Comparison of ENCODE assay signal across 9 mouse cellular contexts in genomic region chr17:24658017-24658758, GRCm38 (mm10). TPM values are rescaled to one million over a fixed set of nuclear protein-coding genes. Genes with fewer than 3 reads are reported as not detected.
DNase-seq lines count a peak whose midpoint lies in the region; ATAC-seq and TF ChIP-seq lines count a peak whose summit lies in the region.
"Had no signal": no experiment of that assay in that cellular context is flagged by ENCODE, and none has a peak within 500 bp of the region (broad histone marks: within the 10 kb centered on the region; RNA-seq: fewer than 3 reads in every experiment).

TSS of gene Npw (minus strand) at chr17:24658457.

- no peaks in the 10 kb centered on the region for H3K27me3 ChIP-seq in kidney, adult 2 months (replicated peaks; ENCODE audit: control insufficient read depth, insufficient read depth, low read length)
- H3K27me3 ChIP-seq in embryonic facial prominence, embryonic 15.5 days: peaks cover 30% of the 10 kb centered on the region
- peaks cover 29% of the 10 kb centered on the region for H3K27me3 ChIP-seq in intestine, embryonic 16.5 days (replicated peaks; ENCODE audit: control insufficient read depth, insufficient read depth, low read length)
- H3K27me3 ChIP-seq in megakaryocyte, embryonic 14.5 days (replicated peaks): peaks cover 61% of the 10 kb centered on the region
- no peaks in the 10 kb centered on the region; the same call in 1 of the 2 replicates for H3K27me3 ChIP-seq in stomach, postnatal 0 days (ENCODE audit: control insufficient read depth, insufficient read depth, low read length)

- TF ChIP-seq POLR2A in kidney, adult 2 months (IDR thresholded peaks at IDR 0.05; ENCODE audit: low read depth, low read length): no peak

- 0 out of 2 replicates have a peak, but pooled peaks have one; percentile 17 for ATAC-seq in embryonic facial prominence, embryonic 15.5 days (ENCODE audit: insufficient number of reproducible peaks, low FRiP score, low TSS enrichment, low read depth)
- ATAC-seq in intestine, embryonic 16.5 days: peak; percentile 59
- ATAC-seq in stomach, postnatal 0 days (ENCODE audit: low FRiP score, low TSS enrichment): peak; percentile 41

- H3K4me1 ChIP-seq in kidney, adult 2 months (ENCODE audit: control insufficient read depth, insufficient read depth, low read length): peaks cover 3% of the 10 kb centered on the region; the same call in 1 of the 2 replicates
- peaks cover 8% of the 10 kb centered on the region for H3K4me1 ChIP-seq in embryonic facial prominence, embryonic 15.5 days
- H3K4me1 ChIP-seq in intestine, embryonic 16.5 days (ENCODE audit: control insufficient read depth, insufficient read depth, low read length): peaks cover 12% of the 10 kb centered on the region
- peaks cover 19% of the 10 kb centered on the region for H3K4me1 ChIP-seq in megakaryocyte, embryonic 14.5 days
- peaks cover 6% of the 10 kb centered on the region; the same call in 1 of the 2 replicates for H3K4me1 ChIP-seq in stomach, postnatal 0 days (replicated peaks; ENCODE audit: control insufficient read depth, insufficient read depth)

- WGBS in kidney, adult 2 months: 5% methylated on average over 47 of the region's 47 CpGs
- 2% methylated on average over 47 of the region's 47 CpGs for WGBS in embryonic facial prominence, embryonic 15.5 days
- 2% methylated on average over 47 of the region's 47 CpGs for WGBS in intestine, embryonic 16.5 days
- WGBS in stomach, postnatal 0 days: 1% methylated on average over 44 of the region's 47 CpGs

- H3K36me3 ChIP-seq in kidney, adult 2 months (ENCODE audit: control insufficient read depth, insufficient read depth, low read length): no peaks in the 10 kb centered on the region
- H3K36me3 ChIP-seq in embryonic facial prominence, embryonic 15.5 days: no peaks in the 10 kb centered on the region
- H3K36me3 ChIP-seq in intestine, embryonic 16.5 days (ENCODE audit: control insufficient read depth, insufficient read depth, low read length): no peaks in the 10 kb centered on the region
- no peaks in the 10 kb centered on the region for H3K36me3 ChIP-seq in megakaryocyte, embryonic 14.5 days (replicated peaks; ENCODE audit: low read length)
- no peaks in the 10 kb centered on the region for H3K36me3 ChIP-seq in stomach, postnatal 0 days (ENCODE audit: control insufficient read depth, insufficient read depth, low read length)

- DNase-seq in kidney, adult 2 months: no peak
- DNase-seq in kidney, adult 11 months: no peak
- peak; percentile 66 for DNase-seq in stomach, postnatal 0 days (ENCODE audit: low spot score)
- DNase-seq in layer of hippocampus, adult 8-10 months (ENCODE audit: low spot score in 2 of 2): no peak
- DNase-seq in urinary bladder, postnatal 4 days (ENCODE audit: low spot score in 2 of 2): no peak

- no peak for TF ChIP-seq CTCF in kidney, adult 2 months (conservative IDR thresholded peaks at IDR 0.05; ENCODE audit: insufficient read depth, insufficient read length, low read depth, low read length)
- TF ChIP-seq CTCF in stomach, postnatal 0 days (IDR thresholded peaks at IDR 0.05; ENCODE audit: low read depth): no peak

- no peak for TF ChIP-seq EP300 in stomach, postnatal 0 days (optimal IDR thresholded peaks at IDR 0.05)

- no peaks in the 10 kb centered on the region for H3K9me3 ChIP-seq in embryonic facial prominence, embryonic 15.5 days (replicated peaks)
- no peaks in the 10 kb centered on the region for H3K9me3 ChIP-seq in intestine, embryonic 16.5 days (ENCODE audit: control insufficient read depth, low read length)
- H3K9me3 ChIP-seq in megakaryocyte, embryonic 14.5 days: no peaks in the 10 kb centered on the region
- H3K9me3 ChIP-seq in stomach, postnatal 0 days (ENCODE audit: control insufficient read depth, low read length): no peaks in the 10 kb centered on the region

- peak within 1 kb of the TSS; percentile 35 for H3K9ac ChIP-seq in embryonic facial prominence, embryonic 15.5 days
- H3K9ac ChIP-seq in intestine, embryonic 16.5 days (ENCODE audit: low read depth, low read length): peak within 1 kb of the TSS; percentile 71
- H3K9ac ChIP-seq in stomach, postnatal 0 days (ENCODE audit: low read length): peak within 1 kb of the TSS; percentile 59

- peak within 1 kb of the TSS; percentile 92 for H3K4me2 ChIP-seq in embryonic facial prominence, embryonic 15.5 days (replicated peaks)
- H3K4me2 ChIP-seq in intestine, embryonic 16.5 days (ENCODE audit: low read depth, low read length): peak within 1 kb of the TSS; percentile 92
- H3K4me2 ChIP-seq in stomach, postnatal 0 days (replicated peaks; ENCODE audit: low read depth): peak within 1 kb of the TSS; percentile 69

- H3K27ac ChIP-seq in kidney, adult 2 months (ENCODE audit: insufficient read depth, low read depth, low read length): no peak within 1 kb of the TSS
- H3K27ac ChIP-seq in embryonic facial prominence, embryonic 15.5 days (replicated peaks): no peak within 1 kb of the TSS
- no peak within 1 kb of the TSS for H3K27ac ChIP-seq in intestine, embryonic 16.5 days (ENCODE audit: low read length)
- no peak within 1 kb of the TSS for H3K27ac ChIP-seq in stomach, postnatal 0 days (replicated peaks)
- H3K27ac ChIP-seq: macrophage had no signal

- H3K4me3 ChIP-seq in kidney, adult 2 months (ENCODE audit: insufficient read depth, low read depth, low read length): peak within 1 kb of the TSS; percentile 4; the same call in 1 of the 2 replicates
- peak within 1 kb of the TSS; percentile 45 for H3K4me3 ChIP-seq in embryonic facial prominence, embryonic 15.5 days (replicated peaks)
- H3K4me3 ChIP-seq in intestine, embryonic 16.5 days (ENCODE audit: low read length): peak within 1 kb of the TSS; percentile 56
- H3K4me3 ChIP-seq in megakaryocyte, embryonic 14.5 days (replicated peaks): peak within 1 kb of the TSS; percentile 84
- peak within 1 kb of the TSS; percentile 36 for H3K4me3 ChIP-seq in stomach, postnatal 0 days (ENCODE audit: low read depth, low read length)

RNA-seq across cellular contexts. Expression of gene Npw, which starts in this region (rescaled TPM):
- polyA plus RNA-seq in kidney, adult 2 months (2012; rRNA removed): not detected in 2 replicates
- 0.36 and 0.56 TPM in 2 replicates for polyA plus RNA-seq in embryonic facial prominence, embryonic 15.5 days (2015; fragmentation: Nextera tagmentation; extraction: Ambion mirVana)
- polyA plus RNA-seq in intestine, embryonic 16.5 days (2015; fragmentation: Nextera tagmentation; extraction: Ambion mirVana): 0.29 TPM in 1 of 2 replicates, not detected in the other
- polyA plus RNA-seq in megakaryocyte, embryonic 14.5 days (2012; ENCODE audit: insufficient read depth, low replicate concordance): 1.1 TPM in 1 of 2 replicates, not detected in the other
- polyA plus RNA-seq in stomach, postnatal 0 days (2015; fragmentation: Nextera tagmentation; extraction: Ambion mirVana): 1.2 and 1.8 TPM in 2 replicates
- 1 to 10 TPM in 3 of 4 experiments, not detected in 1; 1.1 to 2.6 (median 2.5) TPM for total RNA-seq in layer of hippocampus, adult 8-10 months (2022)
- polyA plus RNA-seq: macrophage had no signal

Comparison
In these comparisons a context has a peak if more than half of its experiments do, and no peak if none do; other contexts are left out.
1. Peak in ATAC-seq, H3K4me3 ChIP-seq, H3K9ac ChIP-seq and H3K4me2 ChIP-seq in embryonic facial prominence, embryonic 15.5 days; RNA of the gene not detected or under 1 TPM.
2. Peak in ATAC-seq, H3K4me3 ChIP-seq, H3K9ac ChIP-seq and H3K4me2 ChIP-seq in intestine, embryonic 16.5 days; RNA of the gene not detected or under 1 TPM.
3. H3K4me3 ChIP-seq: peak in every context shown above with its lines; median percentile 84 in megakaryocyte, embryonic 14.5 days; 56 in intestine, embryonic 16.5 days; 45 in embryonic facial prominence, embryonic 15.5 days; 36 in stomach, postnatal 0 days; 4 in kidney, adult 2 months.